ENCODE assay signal across 12 mouse cellular contexts in the genomic region with DNA sequence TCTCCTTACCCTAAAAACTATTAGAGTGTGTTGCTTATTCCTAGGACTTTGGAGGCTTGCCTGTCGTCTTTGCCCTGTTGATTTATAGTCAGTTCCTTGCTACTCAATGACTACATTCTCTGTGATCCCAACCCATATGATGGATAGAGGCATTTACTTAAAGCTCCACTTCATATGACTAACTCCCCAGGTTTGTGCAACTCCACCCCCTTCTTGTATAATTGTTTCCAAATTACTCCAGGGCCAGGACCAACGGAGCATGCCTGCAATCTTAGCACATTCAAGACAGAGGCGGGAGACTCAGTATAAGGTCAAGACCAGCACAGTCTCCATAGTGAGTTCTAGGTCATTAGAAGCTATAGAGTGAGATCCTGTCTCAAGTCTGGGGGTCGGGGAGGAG.
"Had no signal": no experiment of that assay in that cellular context is flagged by ENCODE, and none has a peak within 500 bp of the region (broad histone marks: within the 10 kb centered on the region; RNA-seq: fewer than 3 reads in every experiment).

No protein-coding gene starts in this region.

- H3K4me1 ChIP-seq: limb, embryonic 15.5 days; liver, embryonic 12.5 days; midbrain, embryonic 15.5 days; neural tube, embryonic 12.5 days had no signal

- DNase-seq: kidney, adult 11 months; layer of hippocampus, adult 9-11 months; layer of hippocampus, postnatal 36 days; lung, embryonic 14.5 days; lung, postnatal 14 days; retina, postnatal 1 day; right cerebral cortex, postnatal 4 days; spleen, adult 18-20 months had no signal

- H3K4me2 ChIP-seq: limb, embryonic 15.5 days; liver, embryonic 12.5 days; lung, embryonic 14.5 days; midbrain, embryonic 15.5 days; neural tube, embryonic 12.5 days had no signal

- ATAC-seq: liver, embryonic 12.5 days; midbrain, embryonic 15.5 days had no signal

- H3K36me3 ChIP-seq: limb, embryonic 15.5 days; liver, embryonic 12.5 days; midbrain, embryonic 15.5 days; neural tube, embryonic 12.5 days had no signal

- H3K27me3 ChIP-seq: limb, embryonic 15.5 days; liver, embryonic 12.5 days; midbrain, embryonic 15.5 days; neural tube, embryonic 12.5 days had no signal

- H3K4me3 ChIP-seq: limb, embryonic 15.5 days; liver, embryonic 12.5 days; midbrain, embryonic 15.5 days; neural tube, embryonic 12.5 days had no signal

- H3K9me3 ChIP-seq: limb, embryonic 15.5 days; liver, embryonic 12.5 days; midbrain, embryonic 15.5 days; neural tube, embryonic 12.5 days had no signal

- H3K27ac ChIP-seq: limb, embryonic 15.5 days; liver, embryonic 12.5 days; midbrain, embryonic 15.5 days; neural tube, embryonic 12.5 days had no signal

- H3K9ac ChIP-seq: limb, embryonic 15.5 days; liver, embryonic 12.5 days; lung, embryonic 14.5 days; midbrain, embryonic 15.5 days; neural tube, embryonic 12.5 days had no signal
